Mouse (Mus musculus): ENCODE measurements around the gene Cabp1. TPM values are rescaled to one million over a fixed set of nuclear protein-coding genes. Genes with fewer than 3 reads are reported as not detected.
A peak's percentile ranks its signal among the peaks of the same experiment; 100 is the strongest.

The Cabp1 gene
- polyA plus RNA-seq, 1 experiment = 0.72 TPM

- H3K27ac ChIP-seq (ENCODE audit: insufficient read depth, low read length) = no peak overlapping the region
- H3K4me3 ChIP-seq (ENCODE audit: extremely low read depth, insufficient read depth, insufficient read length) = no peak overlapping the region
- TF ChIP-seq POLR2A (IDR thresholded peaks at IDR 0.05; ENCODE audit: low read depth, low read length) (no peak), CTCF (IDR thresholded peaks at IDR 0.05; ENCODE audit: extremely low read depth, insufficient read depth, insufficient read length, insufficient replicate concordance) (peak; percentile 61; the same call in 1 of the 2 replicates)
- 16% methylated on average over 1 of the region's 1 CpGs for WGBS
- H3K4me1 ChIP-seq (ENCODE audit: control insufficient read depth, insufficient read depth, insufficient read length) = no peaks in the 10 kb centered on the region
- no peaks in the 10 kb centered on the region for H3K36me3 ChIP-seq (ENCODE audit: control insufficient read depth, insufficient read depth, low read length)
- DNase-seq (ENCODE audit: low read depth in 1 of 2, low spot score in 2 of 2) = peak in 1 of 2 experiments; percentile 32
- peaks cover 5% of the 10 kb centered on the region for H3K27me3 ChIP-seq (ENCODE audit: control insufficient read depth, insufficient read depth, low read length)
Observed at GRCm38 (mm10) chr5:115210380-115210779, 16.2 kb upstream of the Cabp1 start.

- Histone ChIP-seq H3K27ac (ENCODE audit: insufficient read depth, low read length) (no peak overlapping the region), H3K4me3 (ENCODE audit: extremely low read depth, insufficient read depth, insufficient read length) (no peak overlapping the region), H3K36me3 (ENCODE audit: control insufficient read depth, insufficient read depth, low read length) (no peaks in the 10 kb centered on the region), H3K4me1 (ENCODE audit: control insufficient read depth, insufficient read depth, insufficient read length) (peaks cover 10% of the 10 kb centered on the region; the same call in 1 of the 2 replicates), H3K27me3 (ENCODE audit: control insufficient read depth, insufficient read depth, low read length) (peaks cover 10% of the 10 kb centered on the region)
- no peak for DNase-seq (ENCODE audit: low read depth in 1 of 2, low spot score in 2 of 2)
- no peak for TF ChIP-seq POLR2A (IDR thresholded peaks at IDR 0.05; ENCODE audit: low read depth, low read length)
- TF ChIP-seq CTCF (IDR thresholded peaks at IDR 0.05; ENCODE audit: extremely low read depth, insufficient read depth, insufficient read length, insufficient replicate concordance) = no peak
- WGBS = 91% methylated on average over 5 of the region's 5 CpGs
Observed at GRCm38 (mm10) chr5:115208601-115209000, 14.4 kb upstream of the Cabp1 start.

GRCm38 (mm10) chr5:115207892-115208291, 13.7 kb upstream of the Cabp1 start:
- H3K4me3 ChIP-seq (ENCODE audit: extremely low read depth, insufficient read depth, insufficient read length) = no peak overlapping the region
- no peaks in the 10 kb centered on the region for H3K36me3 ChIP-seq (ENCODE audit: control insufficient read depth, insufficient read depth, low read length)
- no peak overlapping the region for H3K27ac ChIP-seq (ENCODE audit: insufficient read depth, low read length)
- no peak for DNase-seq (ENCODE audit: low read depth in 1 of 2, low spot score in 2 of 2)
- TF ChIP-seq CTCF (IDR thresholded peaks at IDR 0.05; ENCODE audit: extremely low read depth, insufficient read depth, insufficient read length, insufficient replicate concordance) (no peak), POLR2A (IDR thresholded peaks at IDR 0.05; ENCODE audit: low read depth, low read length) (no peak)
- 30% methylated on average over 13 of the region's 16 CpGs for WGBS
- peaks cover 10% of the 10 kb centered on the region; the same call in 1 of the 2 replicates for H3K4me1 ChIP-seq (ENCODE audit: control insufficient read depth, insufficient read depth, insufficient read length)
- H3K27me3 ChIP-seq (ENCODE audit: control insufficient read depth, insufficient read depth, low read length) = peaks cover 10% of the 10 kb centered on the region

- DNase-seq (ENCODE audit: low read depth in 1 of 2, low spot score in 2 of 2) = no peak
- Histone ChIP-seq H3K36me3 (ENCODE audit: control insufficient read depth, insufficient read depth, low read length) (no peaks in the 10 kb centered on the region), H3K27ac (ENCODE audit: insufficient read depth, low read length) (no peak overlapping the region), H3K4me3 (ENCODE audit: extremely low read depth, insufficient read depth, insufficient read length) (no peak overlapping the region), H3K27me3 (ENCODE audit: control insufficient read depth, insufficient read depth, low read length) (peaks cover 10% of the 10 kb centered on the region), H3K4me1 (ENCODE audit: control insufficient read depth, insufficient read depth, insufficient read length) (peaks cover 10% of the 10 kb centered on the region; the same call in 1 of the 2 replicates)
- TF ChIP-seq POLR2A (IDR thresholded peaks at IDR 0.05; ENCODE audit: low read depth, low read length) = no peak
- no peak for TF ChIP-seq CTCF (IDR thresholded peaks at IDR 0.05; ENCODE audit: extremely low read depth, insufficient read depth, insufficient read length, insufficient replicate concordance)
- WGBS = 57% methylated on average over 5 of the region's 5 CpGs
Observed at GRCm38 (mm10) chr5:115207244-115207643, 13.1 kb upstream of the Cabp1 start.

GRCm38 (mm10) chr5:115204562-115205311, 10.6 kb upstream of the Cabp1 start:
- DNase-seq (ENCODE audit: low read depth in 1 of 2, low spot score in 2 of 2) = no peak
- peaks cover 10% of the 10 kb centered on the region for H3K27me3 ChIP-seq (ENCODE audit: control insufficient read depth, insufficient read depth, low read length)
- no peak for TF ChIP-seq POLR2A (IDR thresholded peaks at IDR 0.05; ENCODE audit: low read depth, low read length)
- no peak for TF ChIP-seq CTCF (IDR thresholded peaks at IDR 0.05; ENCODE audit: extremely low read depth, insufficient read depth, insufficient read length, insufficient replicate concordance)
- peaks cover 10% of the 10 kb centered on the region; the same call in 1 of the 2 replicates for H3K4me1 ChIP-seq (ENCODE audit: control insufficient read depth, insufficient read depth, insufficient read length)
- no peaks in the 10 kb centered on the region for H3K36me3 ChIP-seq (ENCODE audit: control insufficient read depth, insufficient read depth, low read length)
- 2% methylated on average over 31 of the region's 31 CpGs for WGBS
- H3K27ac ChIP-seq (ENCODE audit: insufficient read depth, low read length) = no peak overlapping the region
- peak overlapping the region; percentile 45 for H3K4me3 ChIP-seq (ENCODE audit: extremely low read depth, insufficient read depth, insufficient read length)

- H3K27ac ChIP-seq (ENCODE audit: insufficient read depth, low read length) = no peak overlapping the region
- peaks cover 10% of the 10 kb centered on the region; the same call in 1 of the 2 replicates for H3K4me1 ChIP-seq (ENCODE audit: control insufficient read depth, insufficient read depth, insufficient read length)
- WGBS = 6% methylated on average over 23 of the region's 23 CpGs
- DNase-seq (ENCODE audit: low read depth in 1 of 2, low spot score in 2 of 2) = no peak
- TF ChIP-seq POLR2A (IDR thresholded peaks at IDR 0.05; ENCODE audit: low read depth, low read length) (no peak), CTCF (IDR thresholded peaks at IDR 0.05; ENCODE audit: extremely low read depth, insufficient read depth, insufficient read length, insufficient replicate concordance) (no peak)
- peaks cover 10% of the 10 kb centered on the region for H3K27me3 ChIP-seq (ENCODE audit: control insufficient read depth, insufficient read depth, low read length)
- H3K36me3 ChIP-seq (ENCODE audit: control insufficient read depth, insufficient read depth, low read length) = no peaks in the 10 kb centered on the region
- no peak overlapping the region; the same call in 1 of the 2 replicates for H3K4me3 ChIP-seq (ENCODE audit: extremely low read depth, insufficient read depth, insufficient read length)
Observed at GRCm38 (mm10) chr5:115203735-115204561, 9.8 kb upstream of the Cabp1 start.

Measured in spleen, adult 2 months (tissue).